Comparison of ENCODE assay signal across 27 mouse cellular contexts in genomic region chr8:27778982-27779381, GRCm38 (mm10).
DNase-seq lines count a peak whose midpoint lies in the region; ATAC-seq and TF ChIP-seq lines count a peak whose summit lies in the region.
"Had no signal": no experiment of that assay in that cellular context is flagged by ENCODE, and none has a peak within 500 bp of the region (broad histone marks: within the 10 kb centered on the region; RNA-seq: fewer than 3 reads in every experiment).

No protein-coding gene starts in this region.

- H3K9me3 ChIP-seq in kidney, embryonic 15.5 days (replicated peaks), result no peaks in the 10 kb centered on the region
- H3K9me3 ChIP-seq in intestine, postnatal 0 days (ENCODE audit: control insufficient read depth), result no peaks in the 10 kb centered on the region
- H3K9me3 ChIP-seq: embryonic facial prominence, embryonic 10.5 days; embryonic facial prominence, embryonic 13.5 days; forebrain, embryonic 12.5 days; forebrain, embryonic 15.5 days; heart, embryonic 12.5 days; heart, embryonic 15.5 days; hindbrain, embryonic 10.5 days; hindbrain, embryonic 13.5 days had no signal

- 68% methylated on average over 3 of the region's 3 CpGs for WGBS in kidney, embryonic 15.5 days
- WGBS in intestine, postnatal 0 days, result 44% methylated on average over 3 of the region's 3 CpGs

- ATAC-seq in kidney, embryonic 15.5 days (replicated peaks; ENCODE audit: low FRiP score), result 0 out of 2 replicates have a peak, but pooled peaks have one; percentile 49
- ATAC-seq in intestine, postnatal 0 days, result peak; percentile 61; the same call in 1 of the 2 replicates
- ATAC-seq: CD4-positive, CD25-positive, alpha-beta regulatory T cell, adult 4 months; forebrain, embryonic 15.5 days had no signal

- no peak for DNase-seq in kidney, postnatal 10 days
- peak; percentile 2 to 10 for DNase-seq in kidney, postnatal 36 days
- no peak for DNase-seq in kidney, adult 18-20 months
- no peak for DNase-seq in adrenal gland, adult 18-20 months (ENCODE audit: low spot score in 2 of 2)
- DNase-seq: adrenal gland, adult 8-10 months; adrenal gland, postnatal 25 days; cerebellum, adult 11-12 months; cerebellum, adult 8-10 months; cerebellum, postnatal 10 days; cerebellum, postnatal 36 days; embryo, embryonic 11 days; gastrocnemius, postnatal 25 days; heart, adult 18-20 months; heart, postnatal 10 days; heart, postnatal 36 days had no signal

- no peaks in the 10 kb centered on the region for H3K4me1 ChIP-seq in kidney, embryonic 15.5 days
- H3K4me1 ChIP-seq in intestine, postnatal 0 days (replicated peaks; ENCODE audit: control insufficient read depth, insufficient read depth, low read length), result no peaks in the 10 kb centered on the region
- H3K4me1 ChIP-seq: embryonic facial prominence, embryonic 10.5 days; embryonic facial prominence, embryonic 13.5 days; forebrain, embryonic 12.5 days; forebrain, embryonic 15.5 days; heart, embryonic 12.5 days; heart, embryonic 15.5 days; hindbrain, embryonic 13.5 days had no signal

- no peak overlapping the region for H3K4me3 ChIP-seq in kidney, embryonic 15.5 days (replicated peaks)
- H3K4me3 ChIP-seq in intestine, postnatal 0 days (ENCODE audit: low read depth, low read length), result no peak overlapping the region
- H3K4me3 ChIP-seq: embryonic facial prominence, embryonic 10.5 days; embryonic facial prominence, embryonic 13.5 days; erythroblast, embryonic 14.5 days; forebrain, embryonic 12.5 days; forebrain, embryonic 15.5 days; heart, embryonic 12.5 days; heart, embryonic 15.5 days; hindbrain, embryonic 10.5 days; hindbrain, embryonic 13.5 days had no signal

- H3K27me3 ChIP-seq in kidney, embryonic 15.5 days, result no peaks in the 10 kb centered on the region
- no peaks in the 10 kb centered on the region for H3K27me3 ChIP-seq in intestine, postnatal 0 days (replicated peaks; ENCODE audit: control insufficient read depth, insufficient read depth, low read length)
- H3K27me3 ChIP-seq: embryonic facial prominence, embryonic 13.5 days; forebrain, embryonic 12.5 days; forebrain, embryonic 15.5 days; heart, embryonic 12.5 days; heart, embryonic 15.5 days; hindbrain, embryonic 13.5 days had no signal

- no peak for TF ChIP-seq CTCF in intestine, postnatal 0 days (IDR thresholded peaks at IDR 0.05; ENCODE audit: low read depth)

- no peaks in the 10 kb centered on the region for H3K36me3 ChIP-seq in kidney, embryonic 15.5 days
- H3K36me3 ChIP-seq in intestine, postnatal 0 days (ENCODE audit: control insufficient read depth, insufficient read depth), result no peaks in the 10 kb centered on the region
- H3K36me3 ChIP-seq: embryonic facial prominence, embryonic 10.5 days; embryonic facial prominence, embryonic 13.5 days; forebrain, embryonic 12.5 days; forebrain, embryonic 15.5 days; heart, embryonic 12.5 days; heart, embryonic 15.5 days; hindbrain, embryonic 10.5 days; hindbrain, embryonic 13.5 days had no signal

- H3K9ac ChIP-seq in kidney, embryonic 15.5 days, result no peak overlapping the region
- no peak overlapping the region for H3K9ac ChIP-seq in intestine, postnatal 0 days (ENCODE audit: low read depth, low read length)
- H3K9ac ChIP-seq: embryonic facial prominence, embryonic 13.5 days; forebrain, embryonic 12.5 days; forebrain, embryonic 15.5 days; heart, embryonic 12.5 days; heart, embryonic 15.5 days; hindbrain, embryonic 13.5 days had no signal

- no peak overlapping the region for H3K4me2 ChIP-seq in kidney, embryonic 15.5 days
- no peak overlapping the region for H3K4me2 ChIP-seq in intestine, postnatal 0 days (replicated peaks; ENCODE audit: low read depth)
- H3K4me2 ChIP-seq: embryonic facial prominence, embryonic 13.5 days; forebrain, embryonic 12.5 days; forebrain, embryonic 15.5 days; heart, embryonic 12.5 days; heart, embryonic 15.5 days; hindbrain, embryonic 13.5 days had no signal

- no peak overlapping the region for H3K27ac ChIP-seq in kidney, embryonic 15.5 days
- H3K27ac ChIP-seq in intestine, postnatal 0 days (ENCODE audit: low read depth, low read length), result no peak overlapping the region
- H3K27ac ChIP-seq: embryonic facial prominence, embryonic 10.5 days; embryonic facial prominence, embryonic 13.5 days; forebrain, embryonic 12.5 days; forebrain, embryonic 15.5 days; heart, embryonic 15.5 days; hindbrain, embryonic 10.5 days; hindbrain, embryonic 13.5 days had no signal

Comparison
In these comparisons a context has a peak if more than half of its experiments do, and no peak if none do; other contexts are left out.
1. DNase-seq: peak in kidney, postnatal 36 days (2 of 2); none in kidney, postnatal 10 days (single experiment), kidney, adult 18-20 months (single experiment) and adrenal gland, adult 18-20 months (0 of 2).